Mouse (Mus musculus) embryo, embryonic 10.5 days (tissue): ENCODE data around the gene Samhd1.

Experiments
- DNase-seq: peaks from one replicate; pipeline ENCODE4 v3.0.0-alpha.2; 2015; ENCODE audit warnings: low spot score

Gene Samhd1

GRCm38 (mm10) chr2:157136176-157136575 lies 1.1 kb upstream of the Samhd1 start:
- no peak for DNase-seq

GRCm38 (mm10) chr2:157135529-157136120 lies 560 bp upstream of the Samhd1 start:
- no peak for DNase-seq

GRCm38 (mm10) chr2:157134479-157134931 lies 560 bp downstream of the Samhd1 start:
- DNase-seq = peak; percentile 49

- DNase-seq = peak; percentile 26
Observed at GRCm38 (mm10) chr2:157133769-157134478, 1.1 kb downstream of the Samhd1 start.

GRCm38 (mm10) chr2:157132686-157133540 lies 2.2 kb downstream of the Samhd1 start:
- DNase-seq = no peak

GRCm38 (mm10) chr2:157132086-157132485 lies 3.0 kb downstream of the Samhd1 start:
- no peak for DNase-seq

GRCm38 (mm10) chr2:157130813-157131514 lies 4.1 kb downstream of the Samhd1 start:
- DNase-seq = no peak

GRCm38 (mm10) chr2:157129601-157130164 lies 5.4 kb downstream of the Samhd1 start:
- no peak for DNase-seq

- DNase-seq = no peak
Observed at GRCm38 (mm10) chr2:157129096-157129495, 6.0 kb downstream of the Samhd1 start.

GRCm38 (mm10) chr2:157128072-157128471 lies 7.0 kb downstream of the Samhd1 start:
- DNase-seq = peak; percentile 29

GRCm38 (mm10) chr2:157127370-157127769 lies 7.7 kb downstream of the Samhd1 start:
- no peak for DNase-seq

- no peak for DNase-seq
Observed at GRCm38 (mm10) chr2:157125246-157125645, 9.8 kb downstream of the Samhd1 start.

GRCm38 (mm10) chr2:157121766-157122165 lies 13.3 kb downstream of the Samhd1 start:
- no peak for DNase-seq

GRCm38 (mm10) chr2:157119075-157119474 lies 16.0 kb downstream of the Samhd1 start:
- no peak for DNase-seq

- no peak for DNase-seq
Observed at GRCm38 (mm10) chr2:157118556-157118955, 16.5 kb downstream of the Samhd1 start.

- DNase-seq = peak; percentile 74
Observed at GRCm38 (mm10) chr2:157116964-157117363, 18.1 kb downstream of the Samhd1 start.

GRCm38 (mm10) chr2:157108236-157108635 lies 26.8 kb downstream of the Samhd1 start:
- no peak for DNase-seq

GRCm38 (mm10) chr2:157104454-157104853 lies 30.6 kb downstream of the Samhd1 start:
- no peak for DNase-seq

- DNase-seq = no peak
Observed at GRCm38 (mm10) chr2:157102256-157102655, 32.8 kb downstream of the Samhd1 start.

GRCm38 (mm10) chr2:157101650-157102049 lies 33.4 kb downstream of the Samhd1 start:
- DNase-seq = no peak

GRCm38 (mm10) chr2:157100319-157100605 lies 34.8 kb downstream of the Samhd1 start:
- no peak for DNase-seq
